In the genomic region with DNA sequence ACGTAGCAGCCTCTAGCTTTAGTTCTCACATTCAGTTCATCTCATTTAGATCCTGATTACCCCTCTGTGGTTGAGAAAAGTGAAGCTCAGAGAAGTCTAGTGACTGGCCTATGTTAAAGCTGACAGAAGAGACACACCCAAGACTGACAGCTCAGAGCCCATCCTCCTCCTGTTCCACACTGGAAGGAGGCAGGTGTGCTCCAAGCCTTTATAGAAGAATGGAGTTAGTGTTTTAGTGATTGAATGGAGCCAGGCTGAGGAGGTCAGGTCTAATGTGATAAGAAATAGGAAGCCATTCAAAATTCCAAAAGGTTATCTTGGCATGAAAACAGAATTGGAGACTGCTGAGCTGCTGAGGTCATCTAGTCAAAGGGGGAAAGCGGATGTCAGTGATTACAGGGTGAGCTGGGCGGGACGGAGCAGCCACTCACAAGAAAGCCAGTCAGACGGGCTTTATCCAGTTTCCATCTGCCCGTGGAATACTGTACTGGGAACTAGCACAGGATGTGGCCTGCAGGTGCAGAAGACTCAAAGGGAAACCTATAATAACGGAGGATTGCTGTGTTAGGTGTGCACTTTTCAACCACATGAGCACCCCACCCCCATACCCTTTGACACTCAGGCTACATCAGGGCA, we compare ENCODE assay signal across 16 mouse cellular contexts. TPM values are rescaled to one million over a fixed set of nuclear protein-coding genes. Genes with fewer than 3 reads are reported as not detected.
DNase-seq lines count a peak whose midpoint lies in the region; ATAC-seq lines count a peak whose summit lies in the region.
"Had no signal": no experiment of that assay in that cellular context is flagged by ENCODE, and none has a peak within 500 bp of the region (broad histone marks: within the 10 kb centered on the region; RNA-seq: fewer than 3 reads in every experiment).

No protein-coding gene starts in this region.

- H3K9me3 ChIP-seq in kidney, embryonic 15.5 days (replicated peaks) = no peaks in the 10 kb centered on the region
- no peaks in the 10 kb centered on the region for H3K9me3 ChIP-seq in heart, embryonic 16.5 days (replicated peaks; ENCODE audit: control insufficient read depth, low read length)
- H3K9me3 ChIP-seq: hindbrain, embryonic 10.5 days; liver, embryonic 12.5 days; neural tube, embryonic 12.5 days had no signal

- no peak overlapping the region for H3K4me2 ChIP-seq in kidney, embryonic 15.5 days
- H3K4me2 ChIP-seq in heart, embryonic 16.5 days (ENCODE audit: low read depth, low read length) = no peak overlapping the region
- H3K4me2 ChIP-seq: liver, embryonic 12.5 days; midbrain, embryonic 11.5 days; neural tube, embryonic 12.5 days had no signal

- 64% methylated on average over 7 of the region's 7 CpGs for WGBS in kidney, embryonic 15.5 days
- WGBS in heart, embryonic 16.5 days = 47% methylated on average over 7 of the region's 7 CpGs

- no peaks in the 10 kb centered on the region for H3K27me3 ChIP-seq in kidney, embryonic 15.5 days
- H3K27me3 ChIP-seq in heart, embryonic 16.5 days (ENCODE audit: control insufficient read depth, insufficient read depth, low read length) = no peaks in the 10 kb centered on the region
- H3K27me3 ChIP-seq: liver, embryonic 12.5 days; neural tube, embryonic 12.5 days had no signal

- no peak overlapping the region for H3K4me3 ChIP-seq in kidney, embryonic 15.5 days (replicated peaks)
- H3K4me3 ChIP-seq in heart, embryonic 16.5 days (ENCODE audit: low read length) = no peak overlapping the region
- H3K4me3 ChIP-seq: gastrocnemius, adult 2 months; hindbrain, embryonic 10.5 days; layer of hippocampus, adult 2 months; liver, embryonic 12.5 days; neural tube, embryonic 12.5 days had no signal

- no peak for DNase-seq in kidney, adult 11 months
- DNase-seq in R1 (ENCODE audit: low read depth, low spot score) = peak; percentile 26
- peak; percentile 36 for DNase-seq in lung, postnatal 10 days
- no peak for DNase-seq in frontal cortex, postnatal 14 days (ENCODE audit: low spot score in 2 of 2)
- no peak for DNase-seq in gastrocnemius, postnatal 25 days
- no peak for DNase-seq in gastrocnemius, postnatal 36 days
- DNase-seq: adrenal gland, postnatal 36 days; cerebellum, adult 11-12 months; gastrocnemius, adult 2 months had no signal

- intact Hi-C loops in gastrocnemius, postnatal 36 days (cut with DNase I) = no loop called here

- H3K9ac ChIP-seq in kidney, embryonic 15.5 days = no peak overlapping the region
- H3K9ac ChIP-seq in heart, embryonic 16.5 days (ENCODE audit: low read length) = no peak overlapping the region
- H3K9ac ChIP-seq: liver, embryonic 12.5 days; neural tube, embryonic 12.5 days had no signal

- no peak overlapping the region for H3K27ac ChIP-seq in kidney, embryonic 15.5 days
- no peak overlapping the region for H3K27ac ChIP-seq in heart, embryonic 16.5 days (ENCODE audit: low read length)
- H3K27ac ChIP-seq: gastrocnemius, adult 2 months; hindbrain, embryonic 10.5 days; layer of hippocampus, adult 2 months; liver, embryonic 12.5 days; neural tube, embryonic 12.5 days had no signal

- ATAC-seq in kidney, embryonic 15.5 days (replicated peaks; ENCODE audit: low FRiP score) = peak; percentile 65
- ATAC-seq in heart, embryonic 16.5 days (replicated peaks; ENCODE audit: extremely low read depth, insufficient read depth, low FRiP score) = peak; percentile 61
- ATAC-seq: liver, embryonic 12.5 days had no signal

- H3K4me1 ChIP-seq in kidney, embryonic 15.5 days = peaks cover 16% of the 10 kb centered on the region; the same call in 1 of the 2 replicates
- H3K4me1 ChIP-seq in heart, embryonic 16.5 days (ENCODE audit: control insufficient read depth, insufficient read depth, low read length) = peaks cover 11% of the 10 kb centered on the region
- H3K4me1 ChIP-seq: liver, embryonic 12.5 days; neural tube, embryonic 12.5 days had no signal

- H3K36me3 ChIP-seq in kidney, embryonic 15.5 days = peaks cover 42% of the 10 kb centered on the region
- H3K36me3 ChIP-seq in heart, embryonic 16.5 days (ENCODE audit: control insufficient read depth, insufficient read depth) = peaks cover 10% of the 10 kb centered on the region
- H3K36me3 ChIP-seq: liver, embryonic 12.5 days had no signal

RNA-seq across cellular contexts. Expression of a gene that starts 36.6 kb away (rescaled TPM):
- polyA plus RNA-seq in kidney, embryonic 15.5 days (2015; fragmentation: Nextera tagmentation; extraction: Ambion mirVana) = 25.5 and 26.3 TPM in 2 replicates
- polyA plus RNA-seq in heart, embryonic 16.5 days (2015; fragmentation: Nextera tagmentation; extraction: Ambion mirVana) = 18.0 and 18.1 TPM in 2 replicates
- 1 to 10 TPM in 1 of 2 experiments, under 1 TPM in 1; 0.32 to 1.1 TPM for total RNA-seq in gastrocnemius, postnatal 25 days (2021)
- under 1 TPM; 0.22 to 0.92 TPM for total RNA-seq in gastrocnemius, postnatal 36 days (2021)

Comparison
In these comparisons a context has a peak if more than half of its experiments do, and no peak if none do; other contexts are left out.
1. DNase-seq: peak in R1 (single experiment) and lung, postnatal 10 days (single experiment); none in kidney, adult 11 months (single experiment), frontal cortex, postnatal 14 days (0 of 2), gastrocnemius, postnatal 25 days (single experiment) and gastrocnemius, postnatal 36 days (0 of 2).